Mouse (Mus musculus) brown adipose tissue, adult 24 weeks (tissue): ENCODE data around the gene Aox3. TPM values are rescaled to one million over a fixed set of nuclear protein-coding genes. Genes with fewer than 3 reads are reported as not detected.

ENCODE experiments used
- H3K27ac ChIP-seq: fragments of 200-500 bp; replicated peaks from 2 replicates; pipeline ENCODE4 v1.5.1; 2012; ENCODE audit warnings: low read depth, mild to moderate bottlenecking, low read length
- H3K4me1 ChIP-seq: fragments of 200-500 bp; 2 replicates; pipeline ENCODE4 v1.6.1; 2012; ENCODE audit warnings: low read length, mixed read lengths; ENCODE audit not compliant: control insufficient read depth, insufficient read depth, insufficient read length
- H3K4me3 ChIP-seq: fragments of 200-500 bp; 2 replicates; pipeline ENCODE4 v1.5.1; 2012; ENCODE audit warnings: low read depth, mild to moderate bottlenecking, low read length, moderate library complexity; ENCODE audit not compliant: insufficient read depth
- polyA plus RNA-seq: library from polyadenylated mRNA; stranded (reverse); fragments of >200 nt; gene quantifications from 2 replicates; pipeline ENCODE4 v1.2.4, GENCODE M21; 2012; ENCODE audit not compliant: missing spikeins, insufficient read depth, insufficient read length

The Aox3 gene
- polyA plus RNA-seq, 1 experiment, result 0.63 TPM

- no peaks in the 10 kb centered on the region for H3K4me1 ChIP-seq
- no peak overlapping the region for H3K4me3 ChIP-seq
- H3K27ac ChIP-seq, result no peak overlapping the region
Measured at GRCm38 (mm10) chr1:58090191-58090590, 22.7 kb upstream of the Aox3 start.

- no peaks in the 10 kb centered on the region for H3K4me1 ChIP-seq
- no peak overlapping the region for H3K4me3 ChIP-seq
- H3K27ac ChIP-seq, result no peak overlapping the region
Measured at GRCm38 (mm10) chr1:58091213-58091612, 21.7 kb upstream of the Aox3 start.

GRCm38 (mm10) chr1:58091992-58092560 is 20.9 kb upstream of the Aox3 start:
- no peaks in the 10 kb centered on the region for H3K4me1 ChIP-seq
- no peak overlapping the region for H3K4me3 ChIP-seq
- H3K27ac ChIP-seq, result no peak overlapping the region

GRCm38 (mm10) chr1:58097338-58097737 is 15.6 kb upstream of the Aox3 start:
- Histone ChIP-seq H3K4me3 (no peak overlapping the region), H3K4me1 (peaks cover 2% of the 10 kb centered on the region), H3K27ac (no peak overlapping the region)

- Histone ChIP-seq H3K27ac (no peak overlapping the region), H3K4me1 (peaks cover 2% of the 10 kb centered on the region), H3K4me3 (no peak overlapping the region)
Measured at GRCm38 (mm10) chr1:58099119-58099518, 13.8 kb upstream of the Aox3 start.

- H3K4me3 ChIP-seq, result no peak overlapping the region
- peak overlapping the region; percentile 47 for H3K27ac ChIP-seq
- H3K4me1 ChIP-seq, result peaks cover 2% of the 10 kb centered on the region
Measured at GRCm38 (mm10) chr1:58101531-58102146, 11.3 kb upstream of the Aox3 start.

GRCm38 (mm10) chr1:58102494-58102893 is 10.4 kb upstream of the Aox3 start:
- Histone ChIP-seq H3K27ac (no peak overlapping the region), H3K4me3 (no peak overlapping the region), H3K4me1 (peaks cover 2% of the 10 kb centered on the region)

GRCm38 (mm10) chr1:58105685-58106084 is 7.2 kb upstream of the Aox3 start:
- Histone ChIP-seq H3K4me1 (peaks cover 2% of the 10 kb centered on the region), H3K27ac (no peak overlapping the region)

GRCm38 (mm10) chr1:58107066-58107465 is 5.9 kb upstream of the Aox3 start:
- no peaks in the 10 kb centered on the region for H3K4me1 ChIP-seq
- H3K27ac ChIP-seq, result no peak overlapping the region
- H3K4me3 ChIP-seq, result no peak overlapping the region

More at GRCm38 (mm10) chr1:58105685-58106084, 7.2 kb upstream of the Aox3 start:
- H3K4me3 ChIP-seq, result no peak overlapping the region

GRCm38 (mm10) chr1:58110241-58110640 is 2.7 kb upstream of the Aox3 start:
- Histone ChIP-seq H3K4me3 (no peak overlapping the region), H3K27ac (no peak overlapping the region), H3K4me1 (no peaks in the 10 kb centered on the region; the same call in 1 of the 2 replicates)

- Histone ChIP-seq H3K4me3 (no peak overlapping the region), H3K4me1 (no peaks in the 10 kb centered on the region; the same call in 1 of the 2 replicates), H3K27ac (no peak overlapping the region)
Measured at GRCm38 (mm10) chr1:58111315-58111714, 1.6 kb upstream of the Aox3 start.

- no peak overlapping the region for H3K4me3 ChIP-seq
- no peak overlapping the region for H3K27ac ChIP-seq
- H3K4me1 ChIP-seq, result no peaks in the 10 kb centered on the region; the same call in 1 of the 2 replicates
Measured at GRCm38 (mm10) chr1:58113441-58113840, 511 bp downstream of the Aox3 start.

- Histone ChIP-seq H3K4me3 (no peak overlapping the region), H3K27ac (no peak overlapping the region), H3K4me1 (no peaks in the 10 kb centered on the region; the same call in 1 of the 2 replicates)
Measured at GRCm38 (mm10) chr1:58114021-58114560, 1.2 kb downstream of the Aox3 start.

- no peaks in the 10 kb centered on the region; the same call in 1 of the 2 replicates for H3K4me1 ChIP-seq
- H3K27ac ChIP-seq, result no peak overlapping the region
- H3K4me3 ChIP-seq, result no peak overlapping the region
Measured at GRCm38 (mm10) chr1:58114666-58115375, 1.9 kb downstream of the Aox3 start.

GRCm38 (mm10) chr1:58118231-58118630 is 5.3 kb downstream of the Aox3 start:
- Histone ChIP-seq H3K4me1 (no peaks in the 10 kb centered on the region), H3K4me3 (no peak overlapping the region), H3K27ac (no peak overlapping the region)
